Mouse (Mus musculus) limb, embryonic 14.5 days (tissue): ENCODE measurements at regions not wholly inside any gene's neighbourhood (a gene's known extent, or its start where the extent isn't known, plus 50 kb on each side); places are given as distances from the start of the nearest gene placed in this dataset.

Experiments
- ATAC-seq: fragments of 200-750 bp; cut with Nextera tagmentation; 2 replicates; pipeline ENCODE4 v1.8.0; 2017; ENCODE audit warnings: low read depth, moderate number of reproducible peaks, moderate TSS enrichment; ENCODE audit not compliant: low FRiP score
- DNase-seq: peaks from one replicate; pipeline ENCODE4 v3.0.0-alpha.2; 2015; ENCODE audit warnings: low spot score
- H3K27ac ChIP-seq: fragments of 300-500 bp; sonication (generic); replicated peaks from 2 replicates; pipeline ENCODE4 v1.5.1; 2014; ENCODE audit warnings: low read depth, mild to moderate bottlenecking, low read length, moderate library complexity, mixed read lengths
- H3K27me3 ChIP-seq: fragments of 300-500 bp; sonication (generic); 2 replicates; pipeline ENCODE4 v1.6.1; 2014; ENCODE audit warnings: low read length, mixed read lengths; ENCODE audit not compliant: control insufficient read depth, insufficient read depth
- H3K36me3 ChIP-seq: fragments of 300-500 bp; sonication (generic); 2 replicates; pipeline ENCODE4 v1.6.1; 2014; ENCODE audit warnings: mild to moderate bottlenecking, low read length, moderate library complexity, mixed read lengths; ENCODE audit not compliant: control insufficient read depth, insufficient read depth
- H3K4me1 ChIP-seq: fragments of 300-500 bp; sonication (generic); 2 replicates; pipeline ENCODE4 v1.6.1; 2014; ENCODE audit warnings: antibody characterized with exemption, low read length, mixed read lengths; ENCODE audit not compliant: control insufficient read depth, insufficient read depth
- H3K4me2 ChIP-seq: fragments of 300-500 bp; sonication (generic); replicated peaks from 2 replicates; pipeline ENCODE4 v1.6.1; 2014; ENCODE audit warnings: low read depth, mild to moderate bottlenecking, low read length, moderate library complexity; ENCODE audit not compliant: severe bottlenecking
- H3K4me3 ChIP-seq: fragments of 300-500 bp; sonication (generic); replicated peaks from 2 replicates; pipeline ENCODE4 v1.5.1; 2014; ENCODE audit warnings: low read length
- H3K9ac ChIP-seq: fragments of 300-500 bp; sonication (generic); 2 replicates; pipeline ENCODE4 v1.6.1; 2014; ENCODE audit warnings: mild to moderate bottlenecking, low read depth, low read length, moderate library complexity; ENCODE audit not compliant: severe bottlenecking
- H3K9me3 ChIP-seq: fragments of 300-500 bp; sonication (generic); 2 replicates; pipeline ENCODE4 v1.6.1; 2016; ENCODE audit warnings: low read length; ENCODE audit not compliant: control insufficient read depth
- POLR2A ChIP-seq: fragments of 200-500 bp; IDR thresholded peaks from 2 replicates; pipeline ENCODE4 v1.8.0; 2012; ENCODE audit warnings: inconsistent platforms, mild to moderate bottlenecking, moderate library complexity, borderline replicate concordance; ENCODE audit not compliant: insufficient read depth, insufficient read length; ENCODE audit errors: extremely low read depth
- WGBS: fragments of 180-500 bp; shearing (Covaris S2); extraction: QIAGEN DNeasy Blood & Tissue Kit; methylation state at CpG from one replicate; pipeline ENCODE4 v1.1.7; 2014; 5-methylcytosine and 5-hydroxymethylcytosine counted together

GRCm38 (mm10) chr7:129790590-129791449 is 199.2 kb downstream of the Wdr11 start:
- H3K27ac ChIP-seq = peak overlapping the region; percentile 16; the same call in 1 of the 2 replicates
- ATAC-seq = no peak
- no peak overlapping the region for H3K9ac ChIP-seq
- WGBS = 58% methylated on average over 6 of the region's 6 CpGs
- H3K4me1 ChIP-seq = peaks cover 23% of the 10 kb centered on the region
- DNase-seq = no peak
- no peak overlapping the region for H3K4me2 ChIP-seq
- no peak for TF ChIP-seq POLR2A
- no peak overlapping the region for H3K4me3 ChIP-seq
- H3K27me3 ChIP-seq = no peaks in the 10 kb centered on the region
- H3K36me3 ChIP-seq = no peaks in the 10 kb centered on the region
- H3K9me3 ChIP-seq = no peaks in the 10 kb centered on the region

DNA sequence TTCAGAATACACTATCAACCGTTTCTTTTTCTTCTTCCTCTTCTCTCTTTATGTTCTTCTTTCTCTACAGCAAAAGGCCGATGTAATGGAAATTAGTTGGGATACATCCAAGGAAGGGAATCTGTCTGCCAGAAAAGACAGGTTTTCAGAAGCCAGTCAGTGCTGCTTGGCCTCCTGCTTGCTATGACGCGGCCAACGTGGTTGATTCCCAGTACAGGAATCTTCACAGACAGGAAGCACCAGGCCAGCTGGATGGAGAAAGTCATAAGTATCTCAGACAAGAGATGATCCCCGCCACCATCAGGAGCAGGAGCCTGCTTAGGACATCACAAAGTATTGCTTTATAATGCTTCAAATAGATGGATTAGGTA is 199.8 kb downstream of the Wdr11 start:
- Histone ChIP-seq H3K4me2 (no peak overlapping the region), H3K9me3 (no peaks in the 10 kb centered on the region), H3K9ac (no peak overlapping the region), H3K27ac (no peak overlapping the region), H3K27me3 (no peaks in the 10 kb centered on the region), H3K36me3 (no peaks in the 10 kb centered on the region), H3K4me1 (peaks cover 23% of the 10 kb centered on the region), H3K4me3 (no peak overlapping the region)
- DNase-seq = no peak
- ATAC-seq = no peak
- no peak for TF ChIP-seq POLR2A
- 76% methylated on average over 6 of the region's 6 CpGs for WGBS

GRCm38 (mm10) chr7:129793733-129794132 is 202.1 kb downstream of the Wdr11 start:
- no peaks in the 10 kb centered on the region for H3K9me3 ChIP-seq
- no peak overlapping the region for H3K4me3 ChIP-seq
- H3K4me2 ChIP-seq = no peak overlapping the region
- no peak for ATAC-seq
- H3K4me1 ChIP-seq = peaks cover 23% of the 10 kb centered on the region
- no peaks in the 10 kb centered on the region for H3K27me3 ChIP-seq
- no peak overlapping the region for H3K9ac ChIP-seq
- DNase-seq = no peak
- H3K27ac ChIP-seq = no peak overlapping the region
- WGBS = 90% methylated on average over 2 of the region's 2 CpGs
- no peak for TF ChIP-seq POLR2A
- H3K36me3 ChIP-seq = no peaks in the 10 kb centered on the region

DNA sequence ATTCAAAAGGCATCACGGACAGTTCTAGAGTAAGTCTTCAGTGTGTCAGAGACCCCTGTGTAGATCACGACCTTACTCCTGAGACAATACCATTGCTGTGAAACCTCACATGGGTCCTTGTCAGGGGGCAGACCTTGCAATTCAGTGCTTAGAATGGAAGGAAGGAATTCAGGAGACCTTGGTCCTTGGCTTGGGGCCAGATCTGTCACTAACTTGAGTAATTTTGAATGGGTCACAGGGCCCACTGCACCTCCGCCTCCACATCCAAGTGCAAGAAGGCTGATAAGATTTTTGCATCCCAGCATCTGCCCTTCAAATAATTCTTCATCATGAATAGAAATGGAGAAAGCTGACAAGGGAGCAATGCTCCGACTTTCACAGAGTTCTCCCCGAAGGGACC is 202.6 kb downstream of the Wdr11 start:
- Histone ChIP-seq H3K27ac (no peak overlapping the region), H3K9ac (no peak overlapping the region), H3K27me3 (no peaks in the 10 kb centered on the region), H3K4me3 (no peak overlapping the region), H3K9me3 (no peaks in the 10 kb centered on the region), H3K36me3 (no peaks in the 10 kb centered on the region), H3K4me1 (peaks cover 21% of the 10 kb centered on the region), H3K4me2 (no peak overlapping the region)
- 92% methylated on average over 5 of the region's 5 CpGs for WGBS
- ATAC-seq = no peak
- no peak for TF ChIP-seq POLR2A
- no peak for DNase-seq

DNA sequence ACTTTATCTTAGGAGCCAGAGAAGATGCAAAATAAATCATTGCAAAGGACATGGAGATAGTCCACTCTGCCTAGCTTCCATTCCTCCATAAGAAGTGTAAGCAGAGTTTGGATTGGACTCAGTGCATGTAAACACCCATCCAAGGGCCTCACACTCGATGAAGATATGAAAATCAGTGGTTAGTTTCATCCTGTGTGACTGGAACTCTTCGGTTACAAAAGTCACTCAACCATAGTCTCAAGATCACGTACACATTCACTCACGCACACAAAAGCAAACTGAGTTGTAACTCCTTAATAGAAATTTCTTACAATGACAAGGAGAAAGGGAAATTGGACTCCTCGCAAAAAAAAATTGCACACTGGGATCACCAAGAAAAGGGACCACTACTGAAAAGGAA is 206.9 kb downstream of the Wdr11 start:
- WGBS = 88% methylated on average over 5 of the region's 5 CpGs
- Histone ChIP-seq H3K36me3 (no peaks in the 10 kb centered on the region), H3K4me3 (no peak overlapping the region), H3K4me1 (peaks cover 16% of the 10 kb centered on the region), H3K4me2 (no peak overlapping the region), H3K9ac (no peak overlapping the region), H3K27me3 (no peaks in the 10 kb centered on the region), H3K9me3 (no peaks in the 10 kb centered on the region), H3K27ac (no peak overlapping the region)
- ATAC-seq = no peak
- TF ChIP-seq POLR2A = no peak
- no peak for DNase-seq

DNA sequence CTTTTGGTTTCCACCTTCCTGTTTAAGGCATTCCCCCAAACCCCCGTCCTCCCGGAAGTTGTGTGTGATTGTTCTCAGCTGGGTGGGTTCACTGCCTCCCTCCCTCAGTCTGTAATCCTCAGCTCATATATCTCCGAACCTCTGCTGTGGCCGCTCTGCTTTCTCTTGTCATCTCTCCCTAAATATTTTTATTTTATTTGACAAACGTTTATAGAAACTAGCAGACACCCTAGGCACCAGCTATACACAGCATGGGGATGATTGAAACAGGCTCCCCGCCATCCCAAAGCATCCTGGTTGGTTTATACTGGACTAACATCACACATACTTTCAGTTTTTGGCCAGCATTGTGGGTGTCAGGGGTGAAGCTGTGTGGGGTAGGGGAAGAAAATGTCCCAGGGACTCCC is 208.8 kb downstream of the Wdr11 start:
- 38% methylated on average over 6 of the region's 6 CpGs for WGBS
- no peaks in the 10 kb centered on the region for H3K36me3 ChIP-seq
- H3K9ac ChIP-seq = no peak overlapping the region
- no peaks in the 10 kb centered on the region for H3K9me3 ChIP-seq
- no peak for ATAC-seq
- H3K4me2 ChIP-seq = no peak overlapping the region
- H3K27ac ChIP-seq = no peak overlapping the region
- H3K4me1 ChIP-seq = peaks cover 21% of the 10 kb centered on the region
- H3K27me3 ChIP-seq = no peaks in the 10 kb centered on the region
- TF ChIP-seq POLR2A = no peak
- no peak for DNase-seq
- H3K4me3 ChIP-seq = no peak overlapping the region
